Mouse (Mus musculus): ENCODE results near the gene Olfr1014.

DNA sequence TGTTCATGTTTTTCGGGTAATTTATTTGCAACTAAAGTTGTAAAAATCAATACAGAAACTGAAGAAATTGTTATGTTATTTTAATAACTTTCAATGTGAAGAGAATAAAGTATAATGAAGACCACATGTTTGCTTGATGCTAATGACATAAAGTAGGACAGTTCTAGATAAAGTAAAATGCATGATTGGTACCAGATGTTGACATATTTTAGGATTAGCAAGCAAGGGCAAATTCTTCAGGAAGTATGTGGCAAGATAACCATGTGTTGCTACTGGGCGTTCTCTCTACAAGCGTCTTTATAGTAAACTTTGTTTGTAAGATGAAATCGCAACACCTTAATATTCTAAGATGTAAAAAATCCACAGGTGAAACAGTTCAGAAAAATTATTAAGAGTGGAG is 32.0 kb downstream of the Olfr1014 start:
- no peak for TF ChIP-seq POLR2A (IDR thresholded peaks at IDR 0.05; ENCODE audit: extremely low read depth, insufficient read depth, low read length)
- TF ChIP-seq CTCF (IDR thresholded peaks at IDR 0.05; ENCODE audit: low read depth, low read length), result no peak
